Mouse (Mus musculus) heart, embryonic 13.5 days (tissue): ENCODE measurements around the gene Fer. TPM values are rescaled to one million over a fixed set of nuclear protein-coding genes. Genes with fewer than 3 reads are reported as not detected.

Source experiments
- ATAC-seq: fragments of 200-750 bp; cut with Nextera tagmentation; 2 replicates; pipeline ENCODE4 v1.8.0; 2017; ENCODE audit warnings: moderate TSS enrichment; ENCODE audit not compliant: insufficient number of reproducible peaks, low FRiP score, low TSS enrichment; ENCODE audit errors: extremely low read depth
- H3K27ac ChIP-seq: fragments of 300-500 bp; sonication (generic); replicated peaks from 2 replicates; pipeline ENCODE4 v1.5.1; 2015; ENCODE audit warnings: moderate library complexity, mild to moderate bottlenecking, inconsistent platforms
- H3K27me3 ChIP-seq: fragments of 300-500 bp; sonication (generic); replicated peaks from 2 replicates; pipeline ENCODE4 v1.6.1; 2015; ENCODE audit warnings: mild to moderate bottlenecking, inconsistent platforms
- H3K36me3 ChIP-seq: fragments of 300-500 bp; sonication (generic); 2 replicates; pipeline ENCODE4 v1.6.1; 2015; ENCODE audit warnings: mild to moderate bottlenecking, inconsistent platforms
- H3K4me1 ChIP-seq: fragments of 300-500 bp; sonication (generic); 2 replicates; pipeline ENCODE4 v1.6.1; 2015; ENCODE audit warnings: inconsistent platforms
- H3K4me2 ChIP-seq: fragments of 300-500 bp; sonication (generic); 2 replicates; pipeline ENCODE4 v1.6.1; 2015; ENCODE audit warnings: inconsistent platforms, mild to moderate bottlenecking, moderate library complexity
- H3K4me3 ChIP-seq: fragments of 300-500 bp; sonication (generic); 2 replicates; pipeline ENCODE4 v1.5.1; 2015; ENCODE audit warnings: moderate library complexity, mild to moderate bottlenecking, inconsistent platforms
- H3K9ac ChIP-seq: fragments of 300-500 bp; sonication (generic); 2 replicates; pipeline ENCODE4 v1.6.1; 2015; ENCODE audit warnings: inconsistent platforms, mild to moderate bottlenecking, moderate library complexity
- H3K9me3 ChIP-seq: fragments of 300-500 bp; sonication (generic); 2 replicates; pipeline ENCODE4 v1.6.1; 2016; ENCODE audit warnings: inconsistent platforms
- WGBS: fragments of 180-500 bp; shearing (Covaris S2); methylation state at CpG from one replicate; pipeline ENCODE4 v1.1.7; 2015; ENCODE audit warnings: mixed read lengths; 5-methylcytosine and 5-hydroxymethylcytosine counted together
- polyA plus RNA-seq: library from polyadenylated mRNA; unstranded; fragments of >200 nt; fragmentation: Nextera tagmentation; extraction: Ambion mirVana; gene quantifications from 2 replicates; pipeline ENCODE4 v1.2.1, GENCODE M21; 2015

Gene Fer
- polyA plus RNA-seq, 1 experiment from 2014 or later, result 20.0 TPM

DNA sequence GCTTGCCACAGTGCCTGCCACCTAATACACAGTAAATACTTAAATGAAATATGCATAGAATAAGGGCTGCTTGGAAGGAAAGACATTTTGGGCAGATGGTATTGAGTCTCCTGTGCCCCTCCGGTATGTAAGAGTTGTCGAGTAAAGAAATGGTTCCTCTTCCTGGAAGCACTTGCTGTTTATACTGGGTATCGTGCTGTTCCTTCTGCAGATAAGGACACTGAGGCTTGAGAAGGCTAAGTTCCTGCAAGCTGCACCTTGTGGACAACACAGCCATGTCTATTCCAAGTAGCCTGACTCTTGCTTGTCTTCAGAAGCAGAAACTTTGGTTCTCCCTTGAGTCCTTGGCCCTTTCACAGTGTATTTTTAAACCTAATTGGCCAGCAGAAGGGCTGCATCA, 156.0 kb downstream of the Fer start:
- Histone ChIP-seq H3K4me1 (0 out of 2 replicates have a peak, but pooled peaks cover 3% of the 10 kb centered on the region), H3K27me3 (no peaks in the 10 kb centered on the region), H3K27ac (no peak overlapping the region), H3K9ac (no peak overlapping the region), H3K36me3 (no peaks in the 10 kb centered on the region), H3K4me2 (no peak overlapping the region), H3K9me3 (no peaks in the 10 kb centered on the region), H3K4me3 (no peak overlapping the region)
- WGBS, result 47% methylated on average over 3 of the region's 3 CpGs
- ATAC-seq, result no peak

DNA sequence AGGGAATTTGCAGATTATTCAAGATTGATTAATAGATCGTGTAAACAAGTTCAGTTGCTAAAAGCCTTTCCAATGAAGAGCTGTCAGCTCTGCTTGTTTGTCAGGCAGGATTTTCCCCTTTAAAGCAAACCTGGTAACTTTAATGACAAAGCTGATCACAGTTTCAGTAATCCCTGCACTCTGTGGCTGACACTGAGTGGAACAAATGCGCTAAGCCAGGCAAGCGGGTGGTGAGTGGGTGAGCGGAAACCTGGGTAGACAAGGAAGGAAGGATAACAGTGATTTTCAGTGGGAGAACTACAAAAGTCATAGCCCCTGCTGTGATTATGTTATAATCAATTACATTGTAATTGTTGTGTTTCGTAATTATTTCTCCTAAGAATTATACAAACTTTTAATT, 156.8 kb downstream of the Fer start:
- no peak for ATAC-seq
- Histone ChIP-seq H3K27ac (no peak overlapping the region), H3K4me1 (0 out of 2 replicates have a peak, but pooled peaks cover 3% of the 10 kb centered on the region), H3K4me3 (no peak overlapping the region), H3K4me2 (no peak overlapping the region), H3K9me3 (no peaks in the 10 kb centered on the region), H3K36me3 (no peaks in the 10 kb centered on the region), H3K27me3 (no peaks in the 10 kb centered on the region), H3K9ac (no peak overlapping the region)
- 75% methylated on average over 5 of the region's 5 CpGs for WGBS

DNA sequence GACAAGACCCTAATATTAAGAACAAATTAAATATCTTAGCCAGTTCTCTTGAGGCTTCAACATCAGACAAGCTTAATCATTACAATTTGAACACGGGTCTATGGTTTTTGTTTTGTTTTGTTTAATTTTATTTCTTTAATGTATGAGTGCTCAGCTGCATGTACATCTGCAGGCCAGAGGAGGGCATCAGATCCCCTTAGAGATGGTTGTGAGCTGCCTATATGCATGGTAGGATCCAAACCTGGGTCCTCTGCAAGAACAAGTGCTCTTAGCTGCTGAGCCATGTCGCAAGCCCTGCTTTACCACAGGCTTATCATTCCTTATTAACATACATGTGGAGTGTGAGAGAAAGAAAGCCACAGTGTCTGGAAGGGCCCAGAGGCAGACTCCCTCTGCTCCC, 163.6 kb downstream of the Fer start:
- Histone ChIP-seq H3K27ac (no peak overlapping the region), H3K4me1 (peaks cover 2% of the 10 kb centered on the region; the same call in 1 of the 2 replicates), H3K9ac (no peak overlapping the region), H3K4me2 (no peak overlapping the region), H3K4me3 (no peak overlapping the region), H3K9me3 (no peaks in the 10 kb centered on the region), H3K36me3 (no peaks in the 10 kb centered on the region), H3K27me3 (no peaks in the 10 kb centered on the region)
- ATAC-seq, result no peak
- 68% methylated on average over 2 of the region's 2 CpGs for WGBS

DNA sequence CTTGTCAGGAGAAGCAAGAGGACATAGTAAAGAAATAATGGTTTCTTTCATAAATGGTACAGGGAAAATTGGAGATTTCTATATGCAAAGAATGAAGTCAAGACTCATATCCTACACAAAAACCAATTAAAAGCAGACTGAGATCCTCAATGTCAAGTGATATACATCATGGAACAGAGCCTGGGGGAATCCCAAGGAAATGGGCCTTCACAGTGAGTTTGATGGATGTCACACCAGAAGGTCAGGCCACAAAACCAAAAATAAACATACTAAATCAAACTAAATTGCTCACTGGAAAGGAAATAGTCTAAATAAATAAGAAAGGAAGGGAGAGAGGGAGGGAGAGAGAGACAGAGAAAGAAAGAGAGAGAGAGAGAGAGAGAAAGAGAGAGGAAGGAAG, 178.9 kb downstream of the Fer start:
- no peak overlapping the region for H3K4me3 ChIP-seq
- peaks cover 17% of the 10 kb centered on the region for H3K36me3 ChIP-seq
- no peak overlapping the region for H3K27ac ChIP-seq
- peaks cover 6% of the 10 kb centered on the region for H3K4me1 ChIP-seq
- no peaks in the 10 kb centered on the region for H3K9me3 ChIP-seq
- H3K4me2 ChIP-seq, result no peak overlapping the region
- ATAC-seq, result no peak
- no peak overlapping the region for H3K9ac ChIP-seq
- no peaks in the 10 kb centered on the region for H3K27me3 ChIP-seq

DNA sequence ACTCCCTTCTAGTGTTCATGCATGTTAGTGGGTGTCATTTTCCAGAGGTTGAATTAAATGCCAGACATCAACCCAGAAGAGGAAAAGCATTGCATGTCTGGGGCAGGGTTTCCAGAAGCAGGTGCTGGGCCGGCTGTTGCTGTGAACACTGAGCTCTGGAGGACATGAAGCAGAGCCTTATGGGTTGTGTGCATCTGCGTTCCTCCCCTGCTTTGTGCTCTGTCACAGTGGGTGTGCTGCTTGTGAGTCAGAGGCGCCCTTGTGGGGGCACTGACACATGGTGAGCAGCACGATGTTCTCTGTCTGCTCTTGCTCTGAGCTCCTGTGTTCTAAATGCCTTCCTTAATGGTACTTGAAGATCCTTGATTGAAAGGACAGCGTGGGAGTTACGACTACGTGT, 182.5 kb downstream of the Fer start:
- Histone ChIP-seq H3K9me3 (no peaks in the 10 kb centered on the region), H3K27me3 (no peaks in the 10 kb centered on the region), H3K36me3 (0 out of 2 replicates have a peak, but pooled peaks cover 4% of the 10 kb centered on the region), H3K4me1 (peaks cover 6% of the 10 kb centered on the region), H3K9ac (no peak overlapping the region), H3K4me2 (no peak overlapping the region), H3K4me3 (no peak overlapping the region), H3K27ac (no peak overlapping the region)
- WGBS, result 56% methylated on average over 7 of the region's 7 CpGs
- no peak for ATAC-seq

DNA sequence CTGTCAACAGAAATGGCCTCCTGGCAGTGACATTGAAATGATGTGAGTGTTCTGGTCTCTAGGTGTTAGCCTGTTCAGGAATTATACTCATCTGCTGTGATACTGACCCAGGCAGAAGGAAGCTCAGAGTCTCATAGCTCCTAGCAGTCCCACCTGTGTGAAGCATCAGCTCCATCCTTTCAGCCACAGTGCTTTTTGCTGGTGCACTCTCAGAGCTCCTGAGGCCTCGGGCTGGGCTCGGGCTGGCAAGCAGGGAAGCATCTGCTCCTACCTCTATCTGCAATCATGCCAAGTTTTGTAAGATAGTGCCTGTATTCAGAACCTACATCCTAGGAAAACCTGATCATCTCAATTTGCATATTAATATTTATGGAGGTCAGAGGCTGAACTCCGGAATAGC, 183.7 kb downstream of the Fer start:
- Histone ChIP-seq H3K9me3 (no peaks in the 10 kb centered on the region), H3K4me3 (no peak overlapping the region), H3K9ac (no peak overlapping the region), H3K27me3 (no peaks in the 10 kb centered on the region), H3K36me3 (0 out of 2 replicates have a peak, but pooled peaks cover 4% of the 10 kb centered on the region), H3K4me1 (peaks cover 6% of the 10 kb centered on the region), H3K4me2 (no peak overlapping the region), H3K27ac (no peak overlapping the region)
- ATAC-seq, result no peak
- 90% methylated on average over 3 of the region's 3 CpGs for WGBS

DNA sequence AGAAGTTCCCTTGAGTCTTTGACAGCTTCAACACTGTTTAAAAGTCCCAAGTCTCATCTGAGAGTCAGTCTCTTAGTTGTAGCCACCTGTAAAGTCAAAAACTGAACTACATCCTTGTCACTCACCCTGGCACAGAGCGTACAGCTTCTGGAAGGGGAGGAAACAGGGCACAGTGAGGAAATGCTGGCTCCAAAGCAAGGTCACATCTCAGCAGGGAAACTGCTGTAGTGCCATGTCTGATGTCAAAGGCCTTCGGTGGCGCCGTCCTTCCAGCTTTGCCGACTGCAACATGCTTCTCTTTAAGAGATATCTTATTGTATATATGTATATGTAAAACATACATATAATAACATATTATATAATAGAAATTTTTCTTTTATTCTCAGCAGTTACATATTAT, 188.0 kb downstream of the Fer start:
- H3K9me3 ChIP-seq, result no peaks in the 10 kb centered on the region

DNA sequence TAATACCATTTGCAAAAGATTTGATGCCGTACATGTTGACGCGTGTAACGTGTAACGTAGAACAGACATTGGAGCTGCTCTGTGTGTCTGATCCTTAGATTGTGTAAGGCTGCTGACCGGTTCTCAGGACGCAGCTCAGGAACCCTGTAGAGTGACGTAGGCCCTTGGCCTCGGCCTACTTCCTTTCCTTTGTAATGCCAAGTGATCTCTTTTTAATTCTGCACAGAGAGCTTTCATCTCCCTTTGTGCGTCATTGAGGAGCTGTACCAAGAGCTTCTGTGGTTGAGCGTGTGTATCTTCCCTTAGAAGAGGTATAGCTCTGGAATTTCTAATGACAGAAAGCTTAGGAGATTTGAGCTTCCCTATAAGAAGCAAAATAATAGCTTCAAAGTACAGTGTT, 190.8 kb downstream of the Fer start:
- no peak overlapping the region for H3K4me3 ChIP-seq
- H3K4me1 ChIP-seq, result peaks cover 9% of the 10 kb centered on the region
- no peak overlapping the region for H3K27ac ChIP-seq
- no peak for ATAC-seq
- WGBS, result 78% methylated on average over 11 of the region's 11 CpGs
- no peaks in the 10 kb centered on the region for H3K27me3 ChIP-seq
- H3K4me2 ChIP-seq, result no peak overlapping the region
- H3K9me3 ChIP-seq, result no peaks in the 10 kb centered on the region
- H3K9ac ChIP-seq, result no peak overlapping the region
- H3K36me3 ChIP-seq, result 0 out of 2 replicates have a peak, but pooled peaks cover under 1% of the 10 kb centered on the region

More for the DNA sequence above, 188.0 kb downstream of the Fer start:
- no peak for ATAC-seq
- no peak overlapping the region for H3K4me3 ChIP-seq
- no peak overlapping the region for H3K4me2 ChIP-seq
- H3K9ac ChIP-seq, result no peak overlapping the region
- WGBS, result 84% methylated on average over 5 of the region's 5 CpGs
- H3K27me3 ChIP-seq, result no peaks in the 10 kb centered on the region
- H3K27ac ChIP-seq, result no peak overlapping the region
- peaks cover 9% of the 10 kb centered on the region for H3K4me1 ChIP-seq
- H3K36me3 ChIP-seq, result 0 out of 2 replicates have a peak, but pooled peaks cover 4% of the 10 kb centered on the region

DNA sequence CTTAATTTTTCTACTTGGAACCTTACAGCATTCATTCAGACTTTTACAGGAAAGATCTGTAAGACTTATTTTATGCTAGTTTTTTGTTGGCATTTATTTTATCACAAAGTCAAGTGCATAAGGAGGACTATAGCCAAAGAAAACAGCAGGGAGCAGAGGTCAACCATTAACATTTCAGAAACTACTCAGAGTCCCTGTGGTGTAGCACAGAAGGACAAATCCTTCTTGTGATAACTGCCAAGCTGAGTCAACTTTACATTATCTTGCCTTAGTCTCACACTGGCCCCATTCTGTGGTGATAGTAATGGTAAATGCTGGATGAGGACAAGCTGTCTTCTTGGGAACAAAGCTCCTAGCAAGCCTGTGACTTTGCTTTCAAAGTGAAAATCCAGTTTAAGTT, 197.7 kb downstream of the Fer start:
- Histone ChIP-seq H3K9me3 (no peaks in the 10 kb centered on the region), H3K4me2 (no peak overlapping the region), H3K4me3 (no peak overlapping the region), H3K27me3 (no peaks in the 10 kb centered on the region), H3K27ac (no peak overlapping the region), H3K9ac (no peak overlapping the region), H3K4me1 (peaks cover 11% of the 10 kb centered on the region), H3K36me3 (no peaks in the 10 kb centered on the region)
- ATAC-seq, result no peak

DNA sequence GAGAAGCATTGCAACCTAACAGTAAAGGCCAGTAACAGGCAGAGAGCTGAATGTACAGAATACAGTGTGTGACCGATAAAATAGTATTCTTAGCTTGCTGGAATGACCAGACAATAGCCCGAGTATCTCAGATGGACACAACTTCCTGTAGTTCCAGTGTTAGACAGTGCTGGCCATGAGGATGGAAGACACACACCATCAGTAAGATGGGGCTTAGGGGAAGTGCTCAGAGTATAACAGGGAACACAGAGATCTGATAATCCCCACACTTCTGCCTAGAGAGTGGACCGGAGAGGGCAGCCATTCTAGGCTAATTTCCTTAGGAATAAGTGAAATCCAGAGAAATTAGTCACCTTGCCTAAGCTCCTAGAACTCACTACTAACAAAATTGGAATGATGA, 202.4 kb downstream of the Fer start:
- WGBS, result 61% methylated on average over 3 of the region's 3 CpGs
- no peaks in the 10 kb centered on the region for H3K36me3 ChIP-seq
- no peak for ATAC-seq

DNA sequence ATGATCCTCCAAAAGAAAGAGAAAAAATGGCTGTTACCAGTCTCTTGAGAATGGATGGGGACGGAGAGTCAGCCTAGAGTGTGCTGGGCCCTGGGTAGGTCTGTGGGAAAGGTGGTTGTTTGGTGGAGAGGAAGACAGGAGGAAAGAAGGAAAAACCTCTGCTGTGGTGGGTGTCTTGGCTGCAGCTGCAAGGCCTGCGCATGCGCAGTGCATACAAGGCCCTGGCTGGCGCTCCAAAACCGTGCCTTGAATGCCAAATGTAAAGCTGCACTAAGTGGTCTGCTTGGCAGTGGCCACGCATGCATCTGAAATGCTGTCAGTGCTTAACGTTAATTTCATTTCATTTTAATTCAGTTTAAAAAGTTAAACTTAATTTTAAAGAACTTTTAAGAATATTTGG, 214.5 kb downstream of the Fer start:
- no peaks in the 10 kb centered on the region for H3K27me3 ChIP-seq
- ATAC-seq, result no peak
- H3K36me3 ChIP-seq, result peaks cover 6% of the 10 kb centered on the region; the same call in 1 of the 2 replicates
- no peak overlapping the region for H3K27ac ChIP-seq
- H3K4me1 ChIP-seq, result no peaks in the 10 kb centered on the region
- H3K9me3 ChIP-seq, result no peaks in the 10 kb centered on the region
- no peak overlapping the region for H3K4me2 ChIP-seq
- no peak overlapping the region for H3K4me3 ChIP-seq
- no peak overlapping the region for H3K9ac ChIP-seq
- WGBS, result 91% methylated on average over 7 of the region's 7 CpGs

More for the DNA sequence above, 202.4 kb downstream of the Fer start:
- Histone ChIP-seq H3K4me2 (no peak overlapping the region), H3K4me1 (peaks cover 11% of the 10 kb centered on the region), H3K9me3 (no peaks in the 10 kb centered on the region), H3K27ac (no peak overlapping the region), H3K27me3 (no peaks in the 10 kb centered on the region), H3K9ac (no peak overlapping the region), H3K4me3 (no peak overlapping the region)

DNA sequence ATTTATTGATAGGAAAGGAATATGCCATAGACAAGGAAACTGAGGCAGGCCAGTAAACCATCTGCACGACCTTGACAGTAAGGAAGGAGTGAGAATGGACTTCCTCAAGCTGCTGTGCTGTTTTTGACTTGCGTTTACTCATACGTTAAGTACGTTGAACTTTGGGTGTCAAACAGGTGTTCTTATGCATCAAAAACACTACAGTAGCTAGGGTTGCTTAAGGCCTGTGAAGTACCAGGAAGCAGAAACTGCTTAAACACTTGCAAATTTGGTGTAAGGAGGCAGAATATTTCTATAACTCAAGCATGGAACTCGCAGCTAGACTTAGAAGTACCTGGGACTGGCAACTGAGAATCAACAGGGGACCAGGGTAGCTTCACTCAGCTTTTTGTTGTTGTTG, 221.9 kb downstream of the Fer start:
- Histone ChIP-seq H3K36me3 (0 out of 2 replicates have a peak, but pooled peaks cover under 1% of the 10 kb centered on the region), H3K9me3 (no peaks in the 10 kb centered on the region), H3K4me2 (no peak overlapping the region), H3K4me3 (no peak overlapping the region), H3K27me3 (no peaks in the 10 kb centered on the region), H3K4me1 (no peaks in the 10 kb centered on the region), H3K9ac (no peak overlapping the region), H3K27ac (no peak overlapping the region)
- WGBS, result 86% methylated on average over 5 of the region's 5 CpGs
- ATAC-seq, result no peak
